Mouse (Mus musculus) C2C12 (cell line): ENCODE measurements around the gene Rab3d.

Experiments
- CTCF ChIP-seq: IDR thresholded peaks from one replicate; pipeline ENCODE4 v1.5.1; 2011; ENCODE audit not compliant: control insufficient read depth, insufficient read depth, insufficient read length
- USF1 ChIP-seq: IDR thresholded peaks from one replicate; pipeline ENCODE4 v1.6.1; 2011; ENCODE audit warnings: low read depth, mild to moderate bottlenecking, control low read depth, moderate library complexity

DNA sequence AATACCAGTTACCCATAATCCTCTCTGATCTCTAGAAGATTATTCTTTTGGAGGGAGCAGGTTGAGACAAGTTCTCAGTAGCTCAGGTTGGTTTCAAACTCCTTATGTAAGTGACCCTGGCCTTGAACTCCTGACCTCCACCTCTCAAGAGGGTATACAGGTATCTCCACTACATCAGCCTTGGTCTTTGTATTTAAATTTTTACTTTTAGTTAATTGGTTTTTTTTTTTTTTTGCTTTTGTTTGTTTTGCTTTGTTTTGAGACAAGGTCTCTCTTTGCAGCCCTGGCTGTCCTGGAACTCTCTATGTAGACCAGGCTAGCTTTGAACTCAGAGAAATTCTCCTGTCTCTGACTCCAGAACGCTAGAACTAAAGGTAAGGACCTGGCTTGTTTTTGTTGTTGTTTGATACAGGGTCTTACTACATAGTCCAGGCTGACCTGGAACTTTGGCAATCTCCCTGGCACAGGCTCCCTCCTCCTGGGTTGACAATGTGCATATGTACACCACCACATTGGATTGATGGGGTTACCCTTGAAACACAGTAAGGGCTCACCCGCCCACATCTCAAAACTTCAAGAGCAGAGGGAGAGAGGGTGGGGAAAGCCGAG is 5.6 kb upstream of the Rab3d start:
- TF ChIP-seq CTCF, result no peak
- TF ChIP-seq USF1, result no peak
